Mouse (Mus musculus) forebrain, embryonic 15.5 days (tissue): ENCODE measurements around the gene Npas3. TPM values are rescaled to one million over a fixed set of nuclear protein-coding genes. Genes with fewer than 3 reads are reported as not detected.
A peak's percentile ranks its signal among the peaks of the same experiment; 100 is the strongest.

ENCODE experiments used
- ATAC-seq: fragments of 200-750 bp; cut with Nextera tagmentation; replicated peaks from 2 replicates; pipeline ENCODE4 v1.8.0; 2017; ENCODE audit warnings: mild to moderate bottlenecking, moderate TSS enrichment, moderate library complexity
- H3K27ac ChIP-seq: fragments of 300-500 bp; sonication (generic); replicated peaks from 2 replicates; pipeline ENCODE4 v1.5.1; 2015; ENCODE audit warnings: mild to moderate bottlenecking, inconsistent platforms
- H3K27me3 ChIP-seq: fragments of 300-500 bp; sonication (generic); 2 replicates; pipeline ENCODE4 v1.6.1; 2015; ENCODE audit warnings: inconsistent platforms
- H3K36me3 ChIP-seq: fragments of 300-500 bp; sonication (generic); 2 replicates; pipeline ENCODE4 v1.6.1; 2015; ENCODE audit warnings: mild to moderate bottlenecking, inconsistent platforms
- H3K4me1 ChIP-seq: fragments of 300-500 bp; sonication (generic); 2 replicates; pipeline ENCODE4 v1.6.1; 2015; ENCODE audit warnings: inconsistent platforms
- H3K4me2 ChIP-seq: fragments of 300-500 bp; sonication (generic); replicated peaks from 2 replicates; pipeline ENCODE4 v1.6.1; 2015; ENCODE audit warnings: mild to moderate bottlenecking, inconsistent platforms
- H3K4me3 ChIP-seq: fragments of 300-500 bp; sonication (generic); 2 replicates; pipeline ENCODE4 v1.5.1; 2015; ENCODE audit warnings: mild to moderate bottlenecking, inconsistent platforms
- H3K9ac ChIP-seq: fragments of 300-500 bp; sonication (generic); replicated peaks from 2 replicates; pipeline ENCODE4 v1.6.1; 2015; ENCODE audit warnings: mild to moderate bottlenecking, inconsistent platforms
- H3K9me3 ChIP-seq: fragments of 300-500 bp; sonication (generic); 2 replicates; pipeline ENCODE4 v1.6.1; 2016; ENCODE audit warnings: inconsistent platforms
- WGBS: fragments of 180-500 bp; shearing (Covaris S2); methylation state at CpG from one replicate; pipeline ENCODE4 v1.1.7; 2015; ENCODE audit warnings: mixed read lengths; 5-methylcytosine and 5-hydroxymethylcytosine counted together
- polyA plus RNA-seq: library from polyadenylated mRNA; unstranded; fragments of >200 nt; fragmentation: Nextera tagmentation; extraction: Ambion mirVana; gene quantifications from 2 replicates; pipeline ENCODE4 v1.2.1, GENCODE M21; 2015

Npas3 gene
- polyA plus RNA-seq, 1 experiment from 2014 or later: 18.3 TPM

GRCm38 (mm10) chr12:53527046-53527445, 278.6 kb downstream of the Npas3 start:
- H3K9me3 ChIP-seq: no peaks in the 10 kb centered on the region
- WGBS: 64% methylated on average over 3 of the region's 3 CpGs
- ATAC-seq: no peak
- H3K4me2 ChIP-seq: no peak overlapping the region
- H3K4me3 ChIP-seq: no peak overlapping the region
- peaks cover 8% of the 10 kb centered on the region; the same call in 1 of the 2 replicates for H3K4me1 ChIP-seq
- no peak overlapping the region for H3K27ac ChIP-seq
- no peaks in the 10 kb centered on the region for H3K27me3 ChIP-seq
- H3K9ac ChIP-seq: no peak overlapping the region
- no peaks in the 10 kb centered on the region for H3K36me3 ChIP-seq

GRCm38 (mm10) chr12:53529345-53529744, 280.9 kb downstream of the Npas3 start:
- no peaks in the 10 kb centered on the region for H3K9me3 ChIP-seq

GRCm38 (mm10) chr12:53536816-53537215, 288.3 kb downstream of the Npas3 start:
- H3K9me3 ChIP-seq: no peaks in the 10 kb centered on the region
- no peaks in the 10 kb centered on the region for H3K27me3 ChIP-seq
- H3K9ac ChIP-seq: no peak overlapping the region
- no peak for ATAC-seq
- no peaks in the 10 kb centered on the region for H3K36me3 ChIP-seq
- no peak overlapping the region for H3K4me3 ChIP-seq
- no peak overlapping the region for H3K27ac ChIP-seq
- no peak overlapping the region for H3K4me2 ChIP-seq
- 30% methylated on average over 5 of the region's 5 CpGs for WGBS
- H3K4me1 ChIP-seq: no peaks in the 10 kb centered on the region

More at GRCm38 (mm10) chr12:53529345-53529744, 280.9 kb downstream of the Npas3 start:
- no peak overlapping the region for H3K4me3 ChIP-seq
- no peak overlapping the region for H3K9ac ChIP-seq
- no peaks in the 10 kb centered on the region for H3K27me3 ChIP-seq
- ATAC-seq: no peak
- WGBS: 95% methylated on average over 2 of the region's 2 CpGs
- no peak overlapping the region for H3K27ac ChIP-seq
- peaks cover 8% of the 10 kb centered on the region; the same call in 1 of the 2 replicates for H3K4me1 ChIP-seq
- H3K36me3 ChIP-seq: no peaks in the 10 kb centered on the region
- H3K4me2 ChIP-seq: no peak overlapping the region

GRCm38 (mm10) chr12:53556359-53556758, 307.9 kb downstream of the Npas3 start:
- H3K27ac ChIP-seq: no peak overlapping the region
- H3K9ac ChIP-seq: no peak overlapping the region
- 0 out of 2 replicates have a peak, but pooled peaks cover 10% of the 10 kb centered on the region for H3K4me1 ChIP-seq
- H3K27me3 ChIP-seq: no peaks in the 10 kb centered on the region
- no peaks in the 10 kb centered on the region for H3K9me3 ChIP-seq
- no peak overlapping the region for H3K4me3 ChIP-seq
- WGBS: 69% methylated on average over 2 of the region's 2 CpGs
- H3K36me3 ChIP-seq: no peaks in the 10 kb centered on the region
- 0 out of 2 replicates have a peak, but pooled peaks have one; percentile 41 for ATAC-seq
- no peak overlapping the region for H3K4me2 ChIP-seq

- no peak for ATAC-seq
- no peak overlapping the region for H3K27ac ChIP-seq
- H3K36me3 ChIP-seq: no peaks in the 10 kb centered on the region
- no peak overlapping the region for H3K4me3 ChIP-seq
- H3K9ac ChIP-seq: no peak overlapping the region
- no peaks in the 10 kb centered on the region for H3K9me3 ChIP-seq
- H3K27me3 ChIP-seq: no peaks in the 10 kb centered on the region
- H3K4me1 ChIP-seq: 0 out of 2 replicates have a peak, but pooled peaks cover 10% of the 10 kb centered on the region
- H3K4me2 ChIP-seq: no peak overlapping the region
- WGBS: 92% methylated on average over 1 of the region's 1 CpGs
Measured at GRCm38 (mm10) chr12:53558259-53558658, 309.8 kb downstream of the Npas3 start.

GRCm38 (mm10) chr12:53566712-53567387, 318.4 kb downstream of the Npas3 start:
- Histone ChIP-seq H3K9me3 (no peaks in the 10 kb centered on the region), H3K4me1 (peaks cover 17% of the 10 kb centered on the region), H3K27me3 (no peaks in the 10 kb centered on the region), H3K9ac (no peak overlapping the region), H3K36me3 (no peaks in the 10 kb centered on the region), H3K4me3 (no peak overlapping the region), H3K4me2 (no peak overlapping the region), H3K27ac (0 out of 2 replicates have a peak overlapping the region, but pooled peaks have one; percentile 9)
- 26% methylated on average over 12 of the region's 12 CpGs for whole genome bisulfite sequencing
- peak; percentile 67; the same call in 1 of the 2 replicates for ATAC-seq

- no peaks in the 10 kb centered on the region for H3K9me3 ChIP-seq
Measured at GRCm38 (mm10) chr12:53581181-53581580, 332.7 kb downstream of the Npas3 start.

GRCm38 (mm10) chr12:53587249-53587648, 338.8 kb downstream of the Npas3 start:
- no peaks in the 10 kb centered on the region for H3K9me3 ChIP-seq
- peak overlapping the region; percentile 48 for H3K27ac ChIP-seq
- ATAC-seq: no peak
- no peak overlapping the region for H3K4me2 ChIP-seq
- H3K4me3 ChIP-seq: no peak overlapping the region
- peaks cover 30% of the 10 kb centered on the region for H3K4me1 ChIP-seq
- H3K36me3 ChIP-seq: no peaks in the 10 kb centered on the region
- no peaks in the 10 kb centered on the region for H3K27me3 ChIP-seq
- 43% methylated on average over 5 of the region's 5 CpGs for WGBS
- H3K9ac ChIP-seq: no peak overlapping the region

More at GRCm38 (mm10) chr12:53581181-53581580, 332.7 kb downstream of the Npas3 start:
- H3K36me3 ChIP-seq: no peaks in the 10 kb centered on the region
- no peak for ATAC-seq
- no peak overlapping the region for H3K4me3 ChIP-seq
- 91% methylated on average over 5 of the region's 5 CpGs for WGBS
- no peak overlapping the region for H3K27ac ChIP-seq
- no peaks in the 10 kb centered on the region for H3K27me3 ChIP-seq
- no peaks in the 10 kb centered on the region for H3K4me1 ChIP-seq
- H3K9ac ChIP-seq: no peak overlapping the region
- H3K4me2 ChIP-seq: no peak overlapping the region

- H3K9ac ChIP-seq: no peak overlapping the region
- H3K4me2 ChIP-seq: peak overlapping the region; percentile 22
- no peaks in the 10 kb centered on the region for H3K36me3 ChIP-seq
- WGBS: 46% methylated on average over 19 of the region's 19 CpGs
- peak overlapping the region; percentile 48 for H3K27ac ChIP-seq
- no peaks in the 10 kb centered on the region for H3K27me3 ChIP-seq
- peak; percentile 94 for ATAC-seq
- H3K4me1 ChIP-seq: peaks cover 30% of the 10 kb centered on the region
- H3K4me3 ChIP-seq: no peak overlapping the region
- H3K9me3 ChIP-seq: no peaks in the 10 kb centered on the region
Measured at GRCm38 (mm10) chr12:53587691-53588504, 339.4 kb downstream of the Npas3 start.

GRCm38 (mm10) chr12:53589446-53589961, 341.0 kb downstream of the Npas3 start:
- no peak overlapping the region for H3K4me3 ChIP-seq
- H3K4me1 ChIP-seq: peaks cover 30% of the 10 kb centered on the region
- H3K36me3 ChIP-seq: no peaks in the 10 kb centered on the region
- H3K9me3 ChIP-seq: no peaks in the 10 kb centered on the region
- H3K4me2 ChIP-seq: 0 out of 2 replicates have a peak overlapping the region, but pooled peaks have one; percentile 0
- 27% methylated on average over 6 of the region's 6 CpGs for WGBS
- peak overlapping the region; percentile 29; the same call in 1 of the 2 replicates for H3K27ac ChIP-seq
- peak; percentile 55 for ATAC-seq
- no peaks in the 10 kb centered on the region for H3K27me3 ChIP-seq
- no peak overlapping the region for H3K9ac ChIP-seq

- Histone ChIP-seq H3K36me3 (no peaks in the 10 kb centered on the region), H3K27ac (no peak overlapping the region), H3K4me1 (peaks cover 3% of the 10 kb centered on the region; the same call in 1 of the 2 replicates), H3K4me2 (no peak overlapping the region), H3K27me3 (no peaks in the 10 kb centered on the region), H3K9me3 (no peaks in the 10 kb centered on the region), H3K9ac (no peak overlapping the region), H3K4me3 (no peak overlapping the region)
- ATAC-seq: no peak
- 35% methylated on average over 6 of the region's 6 CpGs for WGBS
Measured at GRCm38 (mm10) chr12:53605661-53606060, 357.2 kb downstream of the Npas3 start.

GRCm38 (mm10) chr12:53612120-53612519, 363.6 kb downstream of the Npas3 start:
- Histone ChIP-seq H3K27ac (no peak overlapping the region), H3K36me3 (no peaks in the 10 kb centered on the region), H3K4me2 (no peak overlapping the region), H3K27me3 (no peaks in the 10 kb centered on the region), H3K9ac (no peak overlapping the region), H3K9me3 (no peaks in the 10 kb centered on the region), H3K4me3 (no peak overlapping the region), H3K4me1 (peaks cover 5% of the 10 kb centered on the region; the same call in 1 of the 2 replicates)
- ATAC-seq: no peak
- 80% methylated on average over 7 of the region's 7 CpGs for WGBS
